Mouse (Mus musculus) central nervous system, embryonic 11.5 days (tissue): Measurements from ENCODE around the gene Lman1l. TPM values are rescaled to one million over a fixed set of nuclear protein-coding genes. Genes with fewer than 3 reads are reported as not detected.

Source experiments
- polyA plus RNA-seq: library from polyadenylated mRNA; depleted of rRNA; stranded (reverse); fragments of >200 nt; gene quantifications from 2 replicates; pipeline ENCODE4 v1.2.3, GENCODE M21; 2012; rRNA removed

Gene Lman1l
- 0.05 and 0.06 TPM in 2 replicates for polyA plus RNA-seq

DNA sequence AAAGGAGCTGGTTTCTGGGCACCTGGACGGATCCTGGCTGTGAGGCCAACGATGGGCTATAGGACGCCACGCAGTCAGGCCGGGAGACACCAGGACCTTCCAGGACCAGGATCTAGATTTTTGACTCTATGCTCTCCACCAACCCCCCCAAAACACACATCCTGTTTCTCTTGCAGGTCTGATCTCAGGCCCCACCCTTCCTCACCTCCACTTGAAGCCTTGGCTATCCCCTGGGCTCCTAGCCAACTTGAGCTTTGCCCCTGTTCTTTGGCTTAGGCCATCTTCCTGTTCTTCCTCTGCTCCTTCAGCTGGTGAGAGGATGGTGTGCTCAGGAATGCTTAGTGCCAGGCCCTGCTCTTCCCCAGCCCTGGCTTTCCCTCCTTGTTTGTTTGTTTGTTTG, at the start of gene Lman1l:
Lman1l (minus strand) TSS at position 101 of the 400 bp plus-strand sequence.

GRCm38 (mm10) chr9:57653283-57653682, 32.7 kb upstream of the Lman1l start, which contains the start of gene Csk:
Gene Csk (minus strand): TSS chr9:57653631.

GRCm38 (mm10) chr9:57606139-57606851, 14.3 kb downstream of the Lman1l start, which contains the start of gene Cplx3:
Gene Cplx3 (minus strand): TSS chr9:57606281.

GRCm38 (mm10) chr9:57589224-57590126, 31.1 kb downstream of the Lman1l start, which contains the start of gene Ulk3:
Gene Ulk3 (plus strand): TSS chr9:57589452.

DNA sequence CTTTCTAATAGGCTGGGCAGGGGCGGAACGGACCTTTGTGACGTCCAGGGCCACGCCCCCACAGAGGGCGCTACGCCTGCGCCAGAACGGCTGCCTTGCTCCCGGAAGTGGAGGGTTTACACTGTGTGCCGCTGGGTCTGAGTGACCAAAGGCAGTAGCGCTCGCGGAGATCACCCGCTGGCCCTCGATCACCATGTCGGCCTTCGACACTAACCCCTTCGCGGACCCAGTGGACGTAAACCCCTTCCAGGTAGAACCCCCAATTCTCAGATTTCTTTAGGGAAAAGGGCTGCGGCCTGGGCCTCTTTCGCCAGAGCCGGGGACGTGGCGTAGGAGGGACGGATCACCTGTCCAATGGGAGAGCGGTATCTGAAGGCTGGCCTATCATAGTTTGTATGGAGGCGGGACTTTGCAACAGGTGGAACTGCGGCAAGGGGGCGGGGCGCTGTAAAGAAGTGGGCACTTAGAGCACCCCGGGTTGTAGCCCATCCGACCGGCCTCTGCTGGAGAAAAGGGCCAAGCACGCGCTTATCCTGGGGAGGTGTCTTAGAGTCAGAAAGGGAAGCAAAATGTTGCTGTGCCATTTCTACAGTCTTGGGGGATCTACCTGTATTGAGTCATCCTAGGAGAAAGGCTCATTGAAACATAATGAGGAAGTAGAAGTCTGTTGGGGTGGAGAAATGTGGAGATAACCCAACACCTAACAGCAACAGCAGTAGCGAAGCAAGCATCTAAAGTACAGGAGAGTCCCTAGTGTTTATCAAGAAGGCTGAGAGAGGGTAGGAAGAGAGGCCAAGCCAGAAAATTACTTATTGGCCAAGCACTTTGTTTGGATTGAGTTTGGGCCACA, 59.5 kb downstream of the Lman1l start, which contains the start of gene Scamp2:
Scamp2 (plus strand) TSS at position 83 of the 850 bp plus-strand sequence.

Other genes with a start within 250 kb of the Lman1l start
- gene Ppcdc, start 180.7 kb downstream of the Lman1l start, polyA plus RNA-seq, result 16.8 and 25.7 TPM in 2 replicates
- gene Scamp5, start 152.7 kb downstream of the Lman1l start, polyA plus RNA-seq, result 47.3 and 47.6 TPM in 2 replicates
- gene Rpp25, start 116.7 kb downstream of the Lman1l start, polyA plus RNA-seq, result 3.3 and 4.3 TPM in 2 replicates
- gene Cox5a, start 99.5 kb downstream of the Lman1l start, polyA plus RNA-seq, result 182 and 251 TPM in 2 replicates
- gene Fam219b, start 83.2 kb downstream of the Lman1l start, polyA plus RNA-seq, result 12.3 and 20.8 TPM in 2 replicates
- 62.6 and 65.6 TPM in 2 replicates for gene Mpi, start 68.0 kb downstream of the Lman1l start, polyA plus RNA-seq
- gene Scamp2, start 59.8 kb downstream of the Lman1l start, polyA plus RNA-seq, result 37.6 and 48.1 TPM in 2 replicates
- 21.0 and 22.8 TPM in 2 replicates for gene Ulk3, start 31.3 kb downstream of the Lman1l start, polyA plus RNA-seq
- 0.80 and 1.7 TPM in 2 replicates for gene Cplx3, start 14.5 kb downstream of the Lman1l start, polyA plus RNA-seq
- gene Csk, start 32.9 kb upstream of the Lman1l start, polyA plus RNA-seq, result 54.7 and 94.3 TPM in 2 replicates
- not detected in 2 replicates for gene Cyp1a2, start 62.9 kb upstream of the Lman1l start, polyA plus RNA-seq
- gene Cyp1a1, start 67.2 kb upstream of the Lman1l start, polyA plus RNA-seq, result 0.02 TPM in 1 of 2 replicates, not detected in the other
- 14.4 and 21.7 TPM in 2 replicates for gene Edc3, start 87.8 kb upstream of the Lman1l start, polyA plus RNA-seq
- gene Clk3, start 145.1 kb upstream of the Lman1l start, polyA plus RNA-seq, result 128 and 137 TPM in 2 replicates
- gene Arid3b, start 216.0 kb upstream of the Lman1l start, polyA plus RNA-seq, result 19.2 and 22.9 TPM in 2 replicates